Mouse (Mus musculus) CD4-positive naive resting alpha-beta T cell, adult 57 days (primary cell): Measurements from ENCODE around the gene 4931429L15Rik. TPM values are rescaled to one million over a fixed set of nuclear protein-coding genes. Genes with fewer than 3 reads are reported as not detected.

Experiments used
- total RNA-seq: library from RNA; stranded (reverse); gene quantifications from one replicate; pipeline ENCODE4 v1.2.4, GENCODE M21; 2023

Gene 4931429L15Rik
- not detected for total RNA-seq

GRCm38 (mm10) chr9:46319886-46320285 is at the start of gene 4931429L15Rik:
Gene 4931429L15Rik (minus strand): TSS chr9:46319986.

GRCm38 (mm10) chr9:46282631-46283436 is 37.0 kb downstream of the 4931429L15Rik start, which contains the start of gene Bud13:
Gene Bud13 (plus strand): TSS chr9:46283008.

GRCm38 (mm10) chr9:46272677-46273454 is 46.9 kb downstream of the 4931429L15Rik start, which contains the start of gene Zpr1:
Gene Zpr1 (plus strand): TSS chr9:46273064.

GRCm38 (mm10) chr9:46268343-46268873 is 51.4 kb downstream of the 4931429L15Rik start, which contains the start of gene Apoa5:
Gene Apoa5 (plus strand): TSS chr9:46268633.

Other genes starting within 250 kb of the 4931429L15Rik start
- gene Apoa1, start 91.4 kb downstream of the 4931429L15Rik start, total RNA-seq: not detected
- gene Apoc3, start 84.3 kb downstream of the 4931429L15Rik start, total RNA-seq: not detected
- not detected for gene Apoa4, start 79.3 kb downstream of the 4931429L15Rik start, total RNA-seq
- gene Apoa5, start 51.4 kb downstream of the 4931429L15Rik start, total RNA-seq: not detected
- 96.2 TPM for gene Zpr1, start 46.9 kb downstream of the 4931429L15Rik start, total RNA-seq
- gene Bud13, start 37.0 kb downstream of the 4931429L15Rik start, total RNA-seq: 25.4 TPM